Mouse (Mus musculus) MEL (cell line): ENCODE measurements around the gene Crtap. TPM values are rescaled to one million over a fixed set of nuclear protein-coding genes. Genes with fewer than 3 reads are reported as not detected.
A peak's percentile ranks its signal among the peaks of the same experiment; 100 is the strongest.

Source experiments
- DNase-seq: peaks from one replicate; pipeline ENCODE4 v3.0.0; 2011; ENCODE audit warnings: low read depth, low spot score
- H3K27ac ChIP-seq: 2 replicates; pipeline ENCODE4 v1.5.1; 2012; ENCODE audit warnings: low read depth, mild to moderate bottlenecking, control low read depth, low read length, moderate library complexity; ENCODE audit not compliant: control insufficient read depth
- H3K27me3 ChIP-seq, 2 experiments: fragments of 150-350 bp in 1 of 2; sonication (generic) in 1 of 2; 2 replicates each; pipeline ENCODE4 v1.6.1; 2012; ENCODE audit warnings: low read length in 2 of 2, mild to moderate bottlenecking in 2 of 2, improper control_type of control experiment in 1 of 2, moderate library complexity in 1 of 2; ENCODE audit not compliant: insufficient read depth in 2 of 2, control insufficient read depth in 1 of 2
- H3K36me3 ChIP-seq, 2 experiments: 2 replicates each; pipeline ENCODE4 v1.6.1; 2012 to 2014; ENCODE audit warnings: low read length in 2 of 2, improper control_type of control experiment in 1 of 2, inconsistent platforms in 1 of 2, mild to moderate bottlenecking in 1 of 2; ENCODE audit not compliant: insufficient read depth in 2 of 2, control insufficient read depth in 1 of 2
- H3K4me1 ChIP-seq, 2 experiments: fragments of 150-350 bp in 1 of 2; sonication (generic) in 1 of 2; 2 replicates each; pipeline ENCODE4 v1.6.1; 2012; ENCODE audit warnings: low read length in 2 of 2, improper control_type of control experiment in 1 of 2, mild to moderate bottlenecking in 1 of 2; ENCODE audit not compliant: insufficient read depth in 2 of 2, control insufficient read depth in 1 of 2
- H3K4me3 ChIP-seq, 2 experiments: fragments of 150-350 bp in 1 of 2; sonication (generic) in 1 of 2; 2 replicates each; pipeline ENCODE4 v1.5.1; 2012; ENCODE audit warnings: low read depth in 2 of 2, low read length in 2 of 2, mild to moderate bottlenecking in 2 of 2, moderate library complexity in 2 of 2, control low read depth in 1 of 2, improper control_type of control experiment in 1 of 2; ENCODE audit not compliant: control insufficient read depth in 1 of 2, insufficient read depth in 1 of 2
- H3K79me2 ChIP-seq: 2 replicates; pipeline ENCODE4 v1.6.1; 2012; ENCODE audit warnings: mild to moderate bottlenecking, low read length, moderate library complexity; ENCODE audit not compliant: control insufficient read depth, poor library complexity, insufficient read depth
- H3K9ac ChIP-seq: 2 replicates; pipeline ENCODE4 v1.6.1; 2012; ENCODE audit warnings: low read depth, mild to moderate bottlenecking, control low read depth, low read length, moderate library complexity; ENCODE audit not compliant: control insufficient read depth, poor library complexity, severe bottlenecking
- H3K9me3 ChIP-seq: fragments of 150-350 bp; sonication (generic); replicated peaks from 2 replicates; pipeline ENCODE4 v1.6.1; 2012; ENCODE audit warnings: mild to moderate bottlenecking, low read length, improper control_type of control experiment, moderate library complexity; ENCODE audit not compliant: insufficient read depth
- GABPA ChIP-seq: IDR thresholded peaks from 2 replicates; pipeline ENCODE4 v1.6.1; 2012; ENCODE audit warnings: low read depth, mild to moderate bottlenecking, inconsistent platforms, low read length, improper control_type of control experiment, moderate library complexity
- HCFC1 ChIP-seq: IDR thresholded peaks from 2 replicates; pipeline ENCODE4 v1.6.1; 2012; ENCODE audit warnings: low read depth, mild to moderate bottlenecking, inconsistent platforms, low read length, improper control_type of control experiment, moderate library complexity
- JUND ChIP-seq: IDR thresholded peaks from 2 replicates; pipeline ENCODE4 v1.6.1; 2011; ENCODE audit warnings: low read depth, mild to moderate bottlenecking, improper control_type of control experiment, low read length
- KAT2A ChIP-seq: conservative IDR thresholded peaks from 2 replicates; pipeline ENCODE4 v1.6.1; 2012; ENCODE audit warnings: low read depth, low read length, improper control_type of control experiment, inconsistent platforms
- MAX ChIP-seq: IDR thresholded peaks from 2 replicates; pipeline ENCODE4 v1.6.1; 2011; ENCODE audit warnings: low read length, improper control_type of control experiment
- MAZ ChIP-seq: IDR thresholded peaks from 2 replicates; pipeline ENCODE4 v1.6.1; 2012; ENCODE audit warnings: low read depth, mild to moderate bottlenecking, inconsistent platforms, low read length, improper control_type of control experiment
- MXI1 ChIP-seq: IDR thresholded peaks from 2 replicates; pipeline ENCODE4 v1.6.1; 2011; ENCODE audit warnings: mild to moderate bottlenecking, low read depth, low read length, improper control_type of control experiment
- MYB ChIP-seq: IDR thresholded peaks from 2 replicates; pipeline ENCODE4 v1.6.1; 2011; ENCODE audit warnings: mild to moderate bottlenecking, low read depth, low read length, improper control_type of control experiment
- MYC ChIP-seq: IDR thresholded peaks from 2 replicates; pipeline ENCODE4 v1.6.1; 2011; ENCODE audit warnings: low read depth, mild to moderate bottlenecking, low read length, improper control_type of control experiment, moderate library complexity
- POLR2A ChIP-seq, 2 experiments: IDR thresholded peaks; 2 replicates each; pipeline ENCODE4 v1.6.1; 2011 to 2012; ENCODE audit warnings: low read length in 2 of 2, mild to moderate bottlenecking in 2 of 2, control low read depth in 1 of 2, improper control_type of control experiment in 1 of 2, low read depth in 1 of 2, moderate library complexity in 1 of 2; ENCODE audit not compliant: control insufficient read depth in 1 of 2, insufficient read depth in 1 of 2, poor library complexity in 1 of 2
- RCOR1 ChIP-seq: IDR thresholded peaks from 2 replicates; pipeline ENCODE4 v1.6.1; 2012; ENCODE audit warnings: low read depth, mild to moderate bottlenecking, inconsistent platforms, low read length, improper control_type of control experiment
- SIN3A ChIP-seq: IDR thresholded peaks from 2 replicates; pipeline ENCODE4 v1.6.1; 2012; ENCODE audit warnings: low read length, improper control_type of control experiment, inconsistent platforms
- TBP ChIP-seq: IDR thresholded peaks from 2 replicates; pipeline ENCODE4 v1.8.0; 2011; ENCODE audit warnings: low read depth, low read length, improper control_type of control experiment
- ZKSCAN1 ChIP-seq: IDR thresholded peaks from 2 replicates; pipeline ENCODE4 v1.6.1; 2012; ENCODE audit warnings: low read depth, mild to moderate bottlenecking, inconsistent platforms, low read length, improper control_type of control experiment, moderate library complexity
- ZMIZ1 ChIP-seq: IDR thresholded peaks from 2 replicates; pipeline ENCODE4 v1.6.1; 2012; ENCODE audit warnings: low read depth, mild to moderate bottlenecking, inconsistent platforms, low read length, improper control_type of control experiment, moderate library complexity
- polyA plus RNA-seq, 2 experiments: library from polyadenylated mRNA; stranded (reverse) in 1 of 2; unstranded in 1 of 2; fragments of >175 nt in 1 of 2; fragments of >200 nt in 1 of 2; gene quantifications; 2 replicates each; pipeline versions ENCODE4 v1.2.1 to v1.2.4; 2012; ENCODE audit warnings: low replicate concordance in 2 of 2, low read depth in 1 of 2; ENCODE audit not compliant: insufficient read length in 2 of 2, insufficient read depth in 1 of 2, missing spikeins in 1 of 2
- total RNA-seq: library from RNA; depleted of rRNA; stranded (reverse); fragments of 300-350 nt; gene quantifications from 2 replicates; pipeline ENCODE4 v1.2.3, GENCODE M21; 2012

The Crtap gene
- total and polyA plus RNA-seq, 3 experiments: 21.5 to 62.2 TPM; not detected in 1

DNA sequence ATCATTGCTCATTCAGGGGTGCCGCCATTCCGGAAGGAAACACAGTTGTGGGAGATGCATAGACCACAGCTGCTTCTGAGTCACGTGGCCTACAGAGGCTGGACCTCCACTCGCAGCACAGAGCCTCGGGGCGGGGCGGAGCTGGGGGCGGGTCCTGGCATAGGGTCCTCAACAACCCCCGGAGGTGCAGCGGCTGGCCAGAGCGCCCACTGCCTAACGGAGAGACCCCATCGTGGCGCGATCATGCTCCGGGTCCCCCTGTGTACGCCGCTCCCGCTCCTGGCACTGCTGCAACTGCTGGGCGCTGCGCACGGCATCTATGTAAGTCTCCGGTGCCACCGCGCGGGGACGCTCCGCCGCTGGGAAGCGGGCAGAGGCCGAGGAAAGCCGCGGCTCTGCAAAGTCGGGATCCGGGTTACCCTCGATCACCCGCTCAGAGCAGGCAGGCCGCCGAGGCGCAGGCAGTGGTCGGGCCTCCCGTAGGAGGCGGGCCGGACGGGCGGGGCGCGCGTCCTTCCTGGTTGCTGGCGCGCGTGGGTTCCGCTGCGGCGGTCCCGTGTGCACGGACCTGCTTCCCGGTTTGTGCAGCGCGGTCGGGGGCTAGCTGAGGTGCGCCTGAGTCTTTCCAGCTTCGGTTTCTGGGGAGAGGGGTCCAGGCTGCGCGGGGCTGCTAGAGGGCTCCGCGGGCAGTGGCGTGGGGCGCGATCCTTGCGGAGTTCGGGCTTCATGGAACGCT, 10.6 kb upstream of the Crtap start, which contains the start of the genes Glb1 and Tmppe (continued):
- TF ChIP-seq HCFC1: peak; percentile 69

DNA sequence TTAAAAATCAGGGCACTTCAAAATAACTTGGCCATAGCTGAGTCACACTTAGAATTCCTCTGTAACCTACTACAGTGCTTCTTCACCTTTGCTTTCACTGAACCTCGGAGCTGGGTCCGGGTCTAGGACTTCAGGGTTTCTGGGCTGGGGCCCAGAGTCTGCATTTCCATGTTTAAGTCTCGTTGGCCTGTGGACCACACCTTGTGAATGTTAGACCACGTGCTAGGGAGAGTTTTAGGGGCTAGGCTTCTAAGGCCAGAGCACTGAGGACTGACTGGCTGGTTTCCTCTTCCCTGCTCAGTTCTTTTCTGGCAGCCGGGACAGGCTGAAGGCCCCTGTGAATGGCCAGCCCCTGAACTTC, 10.1 kb upstream of the Crtap start:
- TF ChIP-seq JUND (no peak), POLR2A (IDR thresholded peaks at IDR 0.05; ENCODE audit: control insufficient read depth in 1 of 2, insufficient read depth in 1 of 2, low read depth in 1 of 2, low read length in 2 of 2, poor library complexity in 1 of 2) (no peak), MXI1 (peak; percentile 85), KAT2A (no peak), MYC (peak; percentile 95), HCFC1 (no peak)
- H3K9me3 ChIP-seq: no peaks in the 10 kb centered on the region
- no peaks in the 10 kb centered on the region for H3K27me3 ChIP-seq
- H3K79me2 ChIP-seq: peaks cover 35% of the 10 kb centered on the region
- peak overlapping the region; percentile 53 to 97 for H3K4me3 ChIP-seq
- H3K36me3 ChIP-seq: peaks cover 0 to 14% of the 10 kb centered on the region in 2 experiments; a peak in 2 of 4 replicates
- no peak for DNase-seq
- H3K27ac ChIP-seq: peak overlapping the region; percentile 72
- peak overlapping the region; percentile 74 for H3K9ac ChIP-seq
- peaks cover 6 to 13% of the 10 kb centered on the region in 2 experiments for H3K4me1 ChIP-seq

DNA sequence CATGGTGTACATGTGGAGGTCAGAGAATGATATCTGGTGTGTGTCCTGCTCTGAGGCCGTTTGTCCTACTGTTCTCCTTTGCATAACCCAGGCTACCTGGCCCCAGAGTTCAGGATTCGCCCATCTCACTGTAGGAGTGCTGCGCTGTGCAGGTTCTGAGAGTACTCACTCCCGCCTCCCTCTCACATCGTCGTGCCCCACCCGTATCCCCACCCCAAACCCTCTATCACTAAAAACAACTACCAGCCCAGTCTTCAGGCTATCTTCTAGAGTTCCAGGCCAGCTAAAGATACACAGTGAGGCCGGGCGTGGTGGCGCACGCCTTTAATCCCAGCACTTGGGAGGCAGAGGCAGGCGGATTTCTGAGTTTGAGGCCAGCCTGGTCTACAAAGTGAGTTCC, 9.2 kb upstream of the Crtap start:
- no peak for DNase-seq
- Histone ChIP-seq H3K4me3 (no peak overlapping the region), H3K4me1 (peaks cover 10 to 22% of the 10 kb centered on the region in 2 experiments), H3K79me2 (peaks cover 27% of the 10 kb centered on the region), H3K9ac (no peak overlapping the region), H3K9me3 (no peaks in the 10 kb centered on the region), H3K27me3 (no peaks in the 10 kb centered on the region), H3K27ac (no peak overlapping the region), H3K36me3 (peaks cover 0 to 20% of the 10 kb centered on the region in 2 experiments; a peak in 2 of 4 replicates)
- TF ChIP-seq MAZ (no peak), GABPA (no peak), SIN3A (no peak), ZKSCAN1 (no peak), MXI1 (no peak), RCOR1 (no peak), TBP (no peak)

DNA sequence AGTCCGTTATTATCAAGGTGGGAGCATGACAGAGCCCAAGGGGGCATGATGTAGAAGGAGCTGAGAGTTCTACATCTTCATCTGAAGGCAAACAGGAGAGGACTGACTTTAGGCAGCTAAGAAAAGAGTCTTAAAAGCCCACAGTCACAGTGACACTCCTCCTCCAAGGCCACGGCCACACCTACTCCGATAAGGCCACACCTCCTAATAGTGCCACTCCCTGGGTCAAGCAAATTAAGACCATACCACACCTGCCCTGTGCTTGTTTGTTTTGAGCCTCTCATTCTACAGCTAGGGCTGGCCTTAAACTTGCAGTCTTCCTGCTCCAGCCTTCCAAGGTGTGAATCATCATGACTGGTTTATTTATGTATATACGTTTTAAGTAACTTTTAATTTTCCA, 4.8 kb upstream of the Crtap start:
- Histone ChIP-seq H3K27ac (no peak overlapping the region), H3K4me1 (peaks cover 11 to 21% of the 10 kb centered on the region in 2 experiments), H3K27me3 (no peaks in the 10 kb centered on the region), H3K79me2 (peaks cover 2% of the 10 kb centered on the region; the same call in 1 of the 2 replicates), H3K9me3 (no peaks in the 10 kb centered on the region), H3K36me3 (peaks cover 0 to 19% of the 10 kb centered on the region in 2 experiments; a peak in 2 of 4 replicates), H3K9ac (no peak overlapping the region), H3K4me3 (no peak overlapping the region)
- DNase-seq: peak; percentile 52
- TF ChIP-seq MYB (no peak), POLR2A (IDR thresholded peaks at IDR 0.05; ENCODE audit: control insufficient read depth in 1 of 2, insufficient read depth in 1 of 2, low read depth in 1 of 2, low read length in 2 of 2, poor library complexity in 1 of 2) (peak in 1 of 2 experiments; percentile 33; a peak in 1 of 4 replicates), ZMIZ1 (0 out of 2 replicates have a peak, but pooled peaks have one; percentile 20), MAX (no peak)
